Mouse (Mus musculus): ENCODE measurements at regions not wholly inside any gene's neighbourhood (a gene's known extent, or its start where the extent isn't known, plus 50 kb on each side); places are given as distances from the start of the nearest gene placed in this dataset.
"Not testable (repeated sequence)": the region's sequence is repeated elsewhere in the genome, so short reads cannot be mapped to it uniquely, and the experiment has no call there.

GRCm38 (mm10) chr7:69167456-69167855 lies 418.4 kb upstream of the Arrdc4 start:
- no peak for DNase-seq (ENCODE audit: inconsistent age in 2 of 2, low spot score in 1 of 2)

- no peak for DNase-seq (ENCODE audit: inconsistent age in 2 of 2, low spot score in 1 of 2)
Measured at GRCm38 (mm10) chr7:69161916-69162315, 412.9 kb upstream of the Arrdc4 start.

GRCm38 (mm10) chr7:69142351-69142750 lies 393.3 kb upstream of the Arrdc4 start:
- no peak for DNase-seq (ENCODE audit: inconsistent age in 2 of 2, low spot score in 1 of 2)

GRCm38 (mm10) chr7:69133441-69133840 lies 384.4 kb upstream of the Arrdc4 start:
- DNase-seq (ENCODE audit: inconsistent age in 2 of 2, low spot score in 1 of 2): no peak

- DNase-seq (ENCODE audit: inconsistent age in 2 of 2, low spot score in 1 of 2): not testable (repeated sequence)
Measured at GRCm38 (mm10) chr7:69101770-69102169, 352.7 kb upstream of the Arrdc4 start.

GRCm38 (mm10) chr7:69097587-69098095 lies 348.6 kb upstream of the Arrdc4 start:
- DNase-seq (ENCODE audit: inconsistent age in 2 of 2, low spot score in 1 of 2): no peak

- no peak for DNase-seq (ENCODE audit: inconsistent age in 2 of 2, low spot score in 1 of 2)
Measured at GRCm38 (mm10) chr7:69074780-69075179, 325.7 kb upstream of the Arrdc4 start.

GRCm38 (mm10) chr7:69062994-69063393 lies 314.0 kb upstream of the Arrdc4 start:
- no peak for DNase-seq (ENCODE audit: inconsistent age in 2 of 2, low spot score in 1 of 2)

- no peak for DNase-seq (ENCODE audit: inconsistent age in 2 of 2, low spot score in 1 of 2)
Measured at GRCm38 (mm10) chr7:69062506-69062905, 313.5 kb upstream of the Arrdc4 start.

GRCm38 (mm10) chr7:69062094-69062493 lies 313.1 kb upstream of the Arrdc4 start:
- no peak for DNase-seq (ENCODE audit: inconsistent age in 2 of 2, low spot score in 1 of 2)

GRCm38 (mm10) chr7:69061242-69061641 lies 312.2 kb upstream of the Arrdc4 start:
- no peak for DNase-seq (ENCODE audit: inconsistent age in 2 of 2, low spot score in 1 of 2)

GRCm38 (mm10) chr7:69016575-69016974 lies 267.5 kb upstream of the Arrdc4 start:
- no peak for DNase-seq (ENCODE audit: inconsistent age in 2 of 2, low spot score in 1 of 2)

- DNase-seq (ENCODE audit: inconsistent age in 2 of 2, low spot score in 1 of 2): no peak
Measured at GRCm38 (mm10) chr7:69015047-69015446, 266.0 kb upstream of the Arrdc4 start.

GRCm38 (mm10) chr7:69007237-69007636 lies 258.2 kb upstream of the Arrdc4 start:
- no peak for DNase-seq (ENCODE audit: inconsistent age in 2 of 2, low spot score in 1 of 2)

GRCm38 (mm10) chr7:68988061-68988460 lies 239.0 kb upstream of the Arrdc4 start:
- no peak for DNase-seq (ENCODE audit: inconsistent age in 2 of 2, low spot score in 1 of 2)

GRCm38 (mm10) chr7:68983937-68984336 lies 234.9 kb upstream of the Arrdc4 start:
- DNase-seq (ENCODE audit: inconsistent age in 2 of 2, low spot score in 1 of 2): no peak

GRCm38 (mm10) chr7:68982914-68983502 lies 234.0 kb upstream of the Arrdc4 start:
- DNase-seq (ENCODE audit: inconsistent age in 2 of 2, low spot score in 1 of 2): no peak

GRCm38 (mm10) chr7:68978576-68978975 lies 229.5 kb upstream of the Arrdc4 start:
- DNase-seq (ENCODE audit: inconsistent age in 2 of 2, low spot score in 1 of 2): no peak

GRCm38 (mm10) chr7:68976813-68977752 lies 228.0 kb upstream of the Arrdc4 start:
- peak; percentile 16 to 64 for DNase-seq (ENCODE audit: inconsistent age in 2 of 2, low spot score in 1 of 2)

- no peak for DNase-seq (ENCODE audit: inconsistent age in 2 of 2, low spot score in 1 of 2)
Measured at GRCm38 (mm10) chr7:68975956-68976355, 226.9 kb upstream of the Arrdc4 start.

- no peak for DNase-seq (ENCODE audit: inconsistent age in 2 of 2, low spot score in 1 of 2)
Measured at GRCm38 (mm10) chr7:68975580-68975894, 226.5 kb upstream of the Arrdc4 start.
